Mouse (Mus musculus) neural tube, embryonic 11.5 days (tissue): Measurements from ENCODE around the gene Izumo1. TPM values are rescaled to one million over a fixed set of nuclear protein-coding genes. Genes with fewer than 3 reads are reported as not detected.
A peak's percentile ranks its signal among the peaks of the same experiment; 100 is the strongest.

Experiments
- ATAC-seq: fragments of 200-750 bp; cut with Nextera tagmentation; 2 replicates; pipeline ENCODE4 v1.8.0; 2017; ENCODE audit warnings: moderate number of reproducible peaks, mild to moderate bottlenecking, moderate TSS enrichment, moderate library complexity; ENCODE audit not compliant: insufficient read depth, low FRiP score, low TSS enrichment
- DNase-seq: peaks from one replicate; pipeline ENCODE4 v3.0.0-alpha.2; 2015; ENCODE audit warnings: low spot score
- H3K27ac ChIP-seq: fragments of 300-500 bp; sonication (generic); 2 replicates; pipeline ENCODE4 v1.5.1; 2014; ENCODE audit warnings: low read depth, mild to moderate bottlenecking, low read length
- H3K27me3 ChIP-seq: fragments of 300-500 bp; sonication (generic); 2 replicates; pipeline ENCODE4 v1.6.1; 2014; ENCODE audit warnings: mild to moderate bottlenecking, low read length, mixed read lengths; ENCODE audit not compliant: control insufficient read depth, insufficient read depth
- H3K36me3 ChIP-seq: fragments of 300-500 bp; sonication (generic); 2 replicates; pipeline ENCODE4 v1.6.1; 2014; ENCODE audit warnings: mild to moderate bottlenecking, low read length, moderate library complexity, mixed read lengths; ENCODE audit not compliant: control insufficient read depth, insufficient read depth
- H3K4me1 ChIP-seq: fragments of 300-500 bp; sonication (generic); 2 replicates; pipeline ENCODE4 v1.6.1; 2014; ENCODE audit warnings: low read length, mixed read lengths; ENCODE audit not compliant: control insufficient read depth, insufficient read depth
- H3K4me2 ChIP-seq: fragments of 300-500 bp; sonication (generic); 2 replicates; pipeline ENCODE4 v1.6.1; 2014; ENCODE audit warnings: low read depth, mild to moderate bottlenecking, moderate library complexity
- H3K4me3 ChIP-seq: fragments of 300-500 bp; sonication (generic); 2 replicates; pipeline ENCODE4 v1.5.1; 2014; ENCODE audit warnings: low read depth, low read length
- H3K9ac ChIP-seq: fragments of 300-500 bp; sonication (generic); 2 replicates; pipeline ENCODE4 v1.6.1; 2014; ENCODE audit warnings: mild to moderate bottlenecking, low read length
- H3K9me3 ChIP-seq: fragments of 300-500 bp; sonication (generic); 2 replicates; pipeline ENCODE4 v1.6.1; 2016; ENCODE audit warnings: low read length; ENCODE audit not compliant: control insufficient read depth
- WGBS: fragments of 180-500 bp; shearing (Covaris S2); extraction: QIAGEN DNeasy Blood & Tissue Kit; methylation state at CpG from one replicate; pipeline ENCODE4 v1.1.7; 2014; 5-methylcytosine and 5-hydroxymethylcytosine counted together
- polyA plus RNA-seq: library from polyadenylated mRNA; unstranded; fragments of >200 nt; fragmentation: Nextera tagmentation; extraction: Ambion mirVana; gene quantifications from 2 replicates; pipeline ENCODE4 v1.2.1, GENCODE M21; 2014

Izumo1 gene
- polyA plus RNA-seq, 1 experiment from 2014 or later = not detected

DNA sequence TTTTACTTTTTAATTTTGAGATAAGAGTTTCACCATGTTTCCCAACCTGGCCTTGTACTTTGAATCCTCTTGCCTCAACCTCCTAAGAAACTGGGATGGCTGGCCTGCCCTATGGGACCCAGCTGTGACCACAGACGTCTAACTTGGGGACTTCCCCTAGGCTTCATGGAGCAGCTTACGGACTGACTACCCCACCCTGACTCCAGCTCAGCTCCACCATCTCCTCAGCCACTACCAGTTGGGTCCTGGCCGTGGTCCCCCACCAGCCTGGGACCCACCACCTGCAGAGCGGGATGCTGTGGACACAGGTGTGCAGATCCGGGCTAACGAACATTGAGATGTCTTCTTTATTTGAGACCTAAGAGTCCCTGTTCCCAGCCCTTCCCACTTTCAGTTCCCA lies 16.1 kb downstream of the Izumo1 start:
- Histone ChIP-seq H3K27me3 (peaks cover under 1% of the 10 kb centered on the region; the same call in 1 of the 2 replicates), H3K9me3 (no peaks in the 10 kb centered on the region), H3K4me2 (no peak overlapping the region), H3K9ac (no peak overlapping the region; the same call in 1 of the 2 replicates), H3K36me3 (peaks cover 2% of the 10 kb centered on the region; the same call in 1 of the 2 replicates), H3K27ac (no peak overlapping the region), H3K4me3 (no peak overlapping the region), H3K4me1 (peaks cover 8% of the 10 kb centered on the region; the same call in 1 of the 2 replicates)
- no peak for DNase-seq
- WGBS = 94% methylated on average over 6 of the region's 6 CpGs
- ATAC-seq = no peak

DNA sequence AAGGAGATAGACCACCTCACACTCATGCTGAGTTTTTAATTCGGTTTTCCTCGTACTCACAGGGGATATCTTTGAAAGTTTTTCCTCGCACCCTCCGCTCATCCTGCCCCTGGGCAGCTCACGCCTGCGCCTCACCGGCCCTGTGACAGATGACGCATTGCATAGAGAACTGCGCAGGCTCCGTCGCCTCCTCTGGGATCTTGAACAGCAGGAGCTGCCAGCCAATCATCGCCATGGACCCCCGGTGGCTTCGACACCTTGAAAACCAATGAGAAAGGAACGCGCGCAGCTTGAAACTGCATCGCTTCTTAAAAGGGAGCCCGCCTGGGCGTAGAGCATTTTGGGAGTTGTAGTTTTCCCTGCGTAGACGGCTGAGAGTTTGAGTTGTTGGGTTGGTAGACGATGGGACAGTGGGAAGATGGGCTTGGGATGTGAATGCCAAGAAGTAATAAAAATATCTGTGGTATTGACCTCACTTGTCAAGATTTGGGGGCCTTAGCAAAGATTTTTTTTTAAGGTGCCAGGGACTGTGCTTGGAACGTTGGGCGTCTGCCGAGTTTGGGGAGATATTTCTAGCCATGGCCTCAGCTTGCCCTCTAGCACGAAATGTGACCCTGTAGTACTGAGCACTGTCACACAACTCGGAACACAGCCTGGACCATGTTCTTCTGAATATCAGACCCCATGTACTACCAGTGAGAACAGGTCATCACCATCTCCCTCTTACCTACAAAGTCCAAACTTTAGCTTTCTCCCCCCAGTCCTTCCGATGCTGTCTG lies 17.2 kb downstream of the Izumo1 start:
- peaks cover 2% of the 10 kb centered on the region; the same call in 1 of the 2 replicates for H3K36me3 ChIP-seq
- peak overlapping the region; percentile 13; the same call in 1 of the 2 replicates for H3K4me3 ChIP-seq
- DNase-seq (peak; percentile 97), ATAC-seq (peak; percentile 78)
- H3K4me2 ChIP-seq = peak overlapping the region; percentile 36
- H3K27ac ChIP-seq = no peak overlapping the region
- H3K4me1 ChIP-seq = peaks cover 10% of the 10 kb centered on the region; the same call in 1 of the 2 replicates
- 16% methylated on average over 29 of the region's 29 CpGs for WGBS
- H3K27me3 ChIP-seq = no peaks in the 10 kb centered on the region
- no peaks in the 10 kb centered on the region for H3K9me3 ChIP-seq
- peak overlapping the region; percentile 37; the same call in 1 of the 2 replicates for H3K9ac ChIP-seq

DNA sequence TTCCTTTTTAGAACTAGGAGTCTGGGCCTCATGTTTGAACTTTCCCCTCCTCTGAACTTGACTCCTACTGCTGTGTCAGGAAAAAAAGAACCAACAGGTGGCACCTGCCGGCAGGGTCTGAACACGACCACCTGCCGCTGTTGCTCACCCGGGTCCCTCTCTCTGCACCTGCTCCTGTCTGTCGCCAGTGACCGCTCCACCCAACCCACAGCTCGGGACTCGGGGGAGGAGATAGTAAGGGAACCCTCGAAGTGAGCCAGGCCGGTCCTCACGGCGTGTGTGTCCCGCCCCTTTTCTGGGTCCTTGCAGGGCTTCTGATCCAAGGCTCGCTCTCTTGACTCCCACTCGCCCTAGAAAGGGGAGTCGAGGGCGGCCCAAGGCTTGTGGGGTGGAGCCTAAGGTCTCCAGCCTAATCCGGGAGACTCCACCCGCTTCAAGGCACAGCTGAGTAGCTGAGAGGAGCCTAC lies 18.0 kb downstream of the Izumo1 start, which contains the start of gene Mamstr:
Gene Mamstr, plus strand, starts transcription at position 417 of the 467 bp plus-strand sequence.
- H3K4me1 ChIP-seq = peaks cover 14% of the 10 kb centered on the region
- H3K4me3 ChIP-seq = no peak within 1 kb of the TSS
- no peak within 1 kb of the TSS for H3K4me2 ChIP-seq
- H3K9me3 ChIP-seq = no peaks in the 10 kb centered on the region
- H3K36me3 ChIP-seq = peaks cover 2% of the 10 kb centered on the region; the same call in 1 of the 2 replicates
- H3K9ac ChIP-seq = no peak within 1 kb of the TSS
- 0 out of 2 replicates have a peak within 1 kb of the TSS, but pooled peaks have one; percentile 17 for H3K27ac ChIP-seq
- 21% methylated on average over 19 of the region's 19 CpGs for WGBS
- ATAC-seq = no peak
- H3K27me3 ChIP-seq = no peaks in the 10 kb centered on the region
- peak; percentile 40 for DNase-seq

DNA sequence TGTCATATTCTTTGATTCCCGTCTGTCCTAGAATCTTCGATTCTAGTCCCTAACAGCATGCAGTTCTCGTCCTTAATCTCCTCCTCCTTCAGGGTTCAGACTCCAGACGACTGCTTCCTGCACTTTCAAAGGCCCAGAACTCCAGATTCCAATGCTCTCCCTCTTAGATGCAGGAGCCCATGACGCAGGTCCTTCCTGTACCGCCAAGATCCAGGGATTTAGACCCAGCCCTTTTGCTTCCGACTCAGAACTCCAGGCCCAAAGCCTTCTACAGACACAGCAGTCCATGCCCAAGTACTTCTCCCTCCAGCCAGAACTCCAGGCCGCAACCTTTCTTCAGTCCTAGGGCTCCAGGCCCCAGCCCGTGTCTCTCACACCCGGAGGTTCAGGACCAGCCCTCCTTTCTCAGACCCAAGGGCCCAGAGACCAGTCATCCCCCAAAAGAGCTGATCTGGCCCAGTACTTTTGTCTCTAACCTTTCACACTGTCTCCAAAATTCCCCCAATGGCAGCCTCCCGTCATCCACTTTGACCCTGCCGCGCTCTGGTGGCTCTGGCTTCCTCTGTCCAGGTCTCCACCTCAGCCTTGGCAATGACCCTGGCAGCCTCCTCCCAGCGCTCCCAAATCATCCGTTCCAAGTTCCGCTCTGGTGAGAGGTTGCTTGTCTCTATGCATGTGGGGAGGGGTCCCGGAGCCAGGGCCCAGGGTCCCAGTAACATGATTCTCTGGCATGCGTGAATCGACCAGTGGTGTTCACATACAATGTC lies 18.8 kb downstream of the Izumo1 start:
- WGBS = 75% methylated on average over 19 of the region's 19 CpGs
- no peak for ATAC-seq
- peaks cover 19% of the 10 kb centered on the region for H3K4me1 ChIP-seq
- no peaks in the 10 kb centered on the region for H3K27me3 ChIP-seq
- H3K27ac ChIP-seq = 0 out of 2 replicates have a peak overlapping the region, but pooled peaks have one; percentile 17
- no peak for DNase-seq
- H3K9ac ChIP-seq = no peak overlapping the region
- H3K4me2 ChIP-seq = no peak overlapping the region
- H3K9me3 ChIP-seq = no peaks in the 10 kb centered on the region
- peaks cover 2% of the 10 kb centered on the region; the same call in 1 of the 2 replicates for H3K36me3 ChIP-seq
- H3K4me3 ChIP-seq = no peak overlapping the region

DNA sequence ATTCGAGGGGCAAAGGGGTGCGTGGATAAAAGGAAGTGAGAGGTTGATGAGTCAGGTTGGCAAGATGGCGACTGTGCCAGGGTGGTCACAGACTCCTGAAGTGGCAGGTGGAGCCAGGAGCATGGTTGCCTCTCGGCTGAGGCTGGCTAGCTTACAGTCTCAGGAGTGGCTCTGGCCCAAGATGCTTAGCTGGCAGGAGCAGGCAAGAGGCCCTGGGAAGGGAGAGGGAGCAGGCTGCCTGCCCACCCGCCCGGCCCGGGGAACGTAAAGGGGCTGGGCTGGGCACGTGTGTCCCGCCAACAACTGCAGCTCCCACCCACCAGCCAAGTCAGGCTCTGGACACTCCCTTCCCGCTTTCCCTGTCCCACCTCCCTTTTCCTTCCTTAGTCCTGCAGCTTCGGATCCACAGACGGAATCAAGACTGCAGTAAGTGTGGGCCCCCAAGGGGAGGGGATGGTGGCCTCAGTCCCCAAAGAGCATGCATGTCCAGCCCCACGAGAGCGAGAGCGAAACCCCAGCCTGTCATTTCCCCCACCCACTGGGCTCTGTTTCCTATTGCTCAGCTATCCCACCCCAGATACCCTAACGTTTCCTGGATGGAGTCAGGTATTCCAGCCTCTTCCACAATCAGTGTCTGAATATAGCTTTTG lies 19.9 kb downstream of the Izumo1 start:
- no peak overlapping the region for H3K27ac ChIP-seq
- H3K9me3 ChIP-seq = no peaks in the 10 kb centered on the region
- H3K36me3 ChIP-seq = peaks cover under 1% of the 10 kb centered on the region; the same call in 1 of the 2 replicates
- no peak for ATAC-seq
- H3K9ac ChIP-seq = no peak overlapping the region
- no peak overlapping the region for H3K4me3 ChIP-seq
- peaks cover 19% of the 10 kb centered on the region for H3K4me1 ChIP-seq
- 72% methylated on average over 12 of the region's 17 CpGs for WGBS
- no peak for DNase-seq
- H3K27me3 ChIP-seq = no peaks in the 10 kb centered on the region
- no peak overlapping the region for H3K4me2 ChIP-seq

DNA sequence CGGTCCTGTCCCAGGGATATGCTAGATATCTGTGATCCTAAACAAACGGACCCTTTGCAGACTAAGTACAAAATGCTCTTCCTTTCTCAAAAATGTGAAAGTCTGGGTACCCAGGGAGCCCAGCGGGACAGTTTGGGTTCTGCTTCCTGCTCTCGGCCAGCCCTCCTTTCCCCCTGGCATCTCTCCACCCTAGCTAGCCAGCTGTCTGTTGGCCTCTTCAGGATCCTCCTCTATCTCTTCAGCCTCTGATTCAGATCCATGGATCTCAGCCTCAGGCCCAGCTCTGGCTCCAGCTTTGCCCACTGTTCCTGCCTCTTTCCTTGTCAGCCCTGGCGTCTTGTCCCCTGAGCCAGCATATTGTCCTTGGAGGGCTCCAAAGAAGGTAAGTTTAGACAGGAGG lies 20.5 kb downstream of the Izumo1 start:
- no peak overlapping the region for H3K9ac ChIP-seq

DNA sequence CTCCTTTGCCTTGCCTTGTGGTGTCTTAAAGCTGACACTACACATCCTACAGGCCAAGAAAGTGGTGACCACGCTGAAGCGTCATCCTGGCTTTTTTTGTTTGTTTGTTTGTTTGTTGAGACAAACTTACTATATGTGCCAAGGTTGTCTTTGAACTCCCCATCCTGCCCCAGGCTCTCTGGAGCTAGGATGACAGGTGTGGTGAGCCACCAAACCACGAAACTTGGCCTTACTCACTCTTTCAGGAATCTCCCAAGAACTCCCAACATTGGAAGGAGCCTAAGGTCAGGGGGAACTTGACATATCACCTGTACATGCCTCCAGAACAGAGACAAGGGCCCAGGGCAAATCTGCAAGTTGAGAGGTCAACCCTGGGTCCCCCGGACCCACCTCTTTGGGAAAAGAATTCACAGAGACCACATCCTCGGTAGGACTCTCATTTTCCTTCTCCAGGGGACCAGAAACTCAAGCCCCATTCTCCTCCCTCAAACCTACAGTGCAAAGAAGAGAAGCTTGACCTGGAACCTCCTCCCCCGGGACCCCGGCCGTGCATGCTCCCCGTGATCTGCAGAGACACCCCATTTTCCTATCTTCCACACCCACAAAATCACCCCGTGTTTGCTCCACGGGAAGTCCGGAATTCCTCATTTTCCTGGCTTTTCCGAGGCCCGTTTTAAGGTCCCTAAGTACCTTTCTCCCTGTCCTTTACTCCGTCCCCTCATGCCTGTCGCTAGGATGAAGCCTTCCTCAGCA lies 21.1 kb downstream of the Izumo1 start:
- Histone ChIP-seq H3K36me3 (no peaks in the 10 kb centered on the region), H3K4me3 (peak overlapping the region; percentile 42), H3K9me3 (no peaks in the 10 kb centered on the region), H3K9ac (peak overlapping the region; percentile 78), H3K27ac (peak overlapping the region; percentile 86), H3K4me2 (peak overlapping the region; percentile 74), H3K27me3 (no peaks in the 10 kb centered on the region), H3K4me1 (peaks cover 19% of the 10 kb centered on the region)
- no peak for DNase-seq
- 35% methylated on average over 16 of the region's 16 CpGs for WGBS
- no peak for ATAC-seq

More for the DNA sequence above, 20.5 kb downstream of the Izumo1 start:
- no peak overlapping the region for H3K27ac ChIP-seq
- no peak overlapping the region for H3K4me2 ChIP-seq
- H3K36me3 ChIP-seq = no peaks in the 10 kb centered on the region
- no peaks in the 10 kb centered on the region for H3K27me3 ChIP-seq
- H3K4me3 ChIP-seq = no peak overlapping the region
- no peaks in the 10 kb centered on the region for H3K9me3 ChIP-seq
- WGBS = 80% methylated on average over 5 of the region's 5 CpGs
- no peak for ATAC-seq
- H3K4me1 ChIP-seq = peaks cover 19% of the 10 kb centered on the region
- DNase-seq = no peak
